Mouse (Mus musculus): ENCODE data around the gene Gm49380. TPM values are rescaled to one million over a fixed set of nuclear protein-coding genes. Genes with fewer than 3 reads are reported as not detected.

Gm49380 gene
- total and polyA plus RNA-seq, 3 experiments = 0.24 TPM; not detected in 2

- H3K79me2 ChIP-seq (ENCODE audit: control insufficient read depth, insufficient read depth, low read length, poor library complexity) = no peaks in the 10 kb centered on the region; the same call in 1 of the 2 replicates
- peaks cover 0 to 10% of the 10 kb centered on the region in 2 experiments; a peak in 1 of 4 replicates for H3K4me1 ChIP-seq (ENCODE audit: control insufficient read depth in 1 of 2, insufficient read depth in 2 of 2, low read length in 2 of 2)
- no peak for DNase-seq (ENCODE audit: low read depth, low spot score)
- no peaks in the 10 kb centered on the region for H3K27me3 ChIP-seq (ENCODE audit: control insufficient read depth in 1 of 2, insufficient read depth in 2 of 2, low read length in 2 of 2)
- no peaks in the 10 kb centered on the region for H3K9me3 ChIP-seq (replicated peaks; ENCODE audit: insufficient read depth, low read length)
- H3K36me3 ChIP-seq (ENCODE audit: control insufficient read depth in 1 of 2, insufficient read depth in 2 of 2, low read length in 2 of 2) = peaks cover 0 to 3% of the 10 kb centered on the region in 2 experiments; a peak in 1 of 4 replicates
- no peak overlapping the region for H3K4me3 ChIP-seq (ENCODE audit: control insufficient read depth in 1 of 2, insufficient read depth in 1 of 2, low read depth in 2 of 2, low read length in 2 of 2)
- no peak overlapping the region for H3K9ac ChIP-seq (ENCODE audit: control insufficient read depth, low read depth, low read length, poor library complexity, severe bottlenecking)
- no peak for TF ChIP-seq ZC3H11A (IDR thresholded peaks at IDR 0.05; ENCODE audit: low read depth, low read length)
- TF ChIP-seq GATA1 (IDR thresholded peaks at IDR 0.05; ENCODE audit: low read depth, low read length) = no peak
- TF ChIP-seq SIN3A (IDR thresholded peaks at IDR 0.05; ENCODE audit: low read length) = no peak
- TF ChIP-seq ELF1 (IDR thresholded peaks at IDR 0.05; ENCODE audit: low read depth, low read length) = no peak
- no peak for TF ChIP-seq SMC3 (IDR thresholded peaks at IDR 0.05; ENCODE audit: low read depth, low read length)
- no peak for TF ChIP-seq MAFK (IDR thresholded peaks at IDR 0.05; ENCODE audit: borderline replicate concordance, low read depth, low read length)
- no peak for TF ChIP-seq TCF12 (IDR thresholded peaks at IDR 0.05; ENCODE audit: low read depth, low read length)
- TF ChIP-seq USF2 (IDR thresholded peaks at IDR 0.05; ENCODE audit: borderline replicate concordance in 1 of 2, insufficient read depth in 1 of 2, low read depth in 1 of 2, low read length in 2 of 2) = no peak
- no peak for TF ChIP-seq ZMIZ1 (IDR thresholded peaks at IDR 0.05; ENCODE audit: low read depth, low read length)
- no peak for TF ChIP-seq ZNF384 (IDR thresholded peaks at IDR 0.05; ENCODE audit: low read depth, low read length)
- TF ChIP-seq TBP (IDR thresholded peaks at IDR 0.05; ENCODE audit: low read depth, low read length) = no peak
- no peak for TF ChIP-seq CHD1 (IDR thresholded peaks at IDR 0.05; ENCODE audit: low read depth, low read length)
- no peak for TF ChIP-seq MYC (IDR thresholded peaks at IDR 0.05; ENCODE audit: low read depth, low read length)
- no peak overlapping the region for H3K27ac ChIP-seq (ENCODE audit: control insufficient read depth, low read depth, low read length)
Measured at GRCm38 (mm10) chr9:44070844-44071231, 42.5 kb downstream of the Gm49380 start.

GRCm38 (mm10) chr9:44070113-44070843 is 43.0 kb downstream of the Gm49380 start:
- no peak for TF ChIP-seq ZKSCAN1 (IDR thresholded peaks at IDR 0.05; ENCODE audit: low read depth, low read length)
- TF ChIP-seq RCOR1 (IDR thresholded peaks at IDR 0.05; ENCODE audit: low read depth, low read length) = no peak
- no peak for TF ChIP-seq KAT2A (conservative IDR thresholded peaks at IDR 0.05; ENCODE audit: low read depth, low read length)
- no peak for TF ChIP-seq CHD1 (IDR thresholded peaks at IDR 0.05; ENCODE audit: low read depth, low read length)
- no peak for TF ChIP-seq E2F4 (IDR thresholded peaks at IDR 0.05; ENCODE audit: borderline replicate concordance, low read depth, low read length)
- no peak for TF ChIP-seq SIN3A (IDR thresholded peaks at IDR 0.05; ENCODE audit: low read length)
- TF ChIP-seq BHLHE40 (IDR thresholded peaks at IDR 0.05; ENCODE audit: borderline replicate concordance, low read depth, low read length) = no peak
- no peak for TF ChIP-seq CHD2 (IDR thresholded peaks at IDR 0.05; ENCODE audit: low read length)
- TF ChIP-seq TAL1 (IDR thresholded peaks at IDR 0.05; ENCODE audit: low read length) = no peak
- TF ChIP-seq ZC3H11A (IDR thresholded peaks at IDR 0.05; ENCODE audit: low read depth, low read length) = no peak
- TF ChIP-seq GATA1 (IDR thresholded peaks at IDR 0.05; ENCODE audit: low read depth, low read length) = no peak
- TF ChIP-seq MAX (IDR thresholded peaks at IDR 0.05; ENCODE audit: low read length) = no peak
- no peak for TF ChIP-seq EP300 (IDR thresholded peaks at IDR 0.05; ENCODE audit: low read depth in 1 of 2, low read length in 2 of 2)
- no peak for TF ChIP-seq MEF2A (IDR thresholded peaks at IDR 0.05; ENCODE audit: extremely low read depth, insufficient replicate concordance, low read depth, low read length, poor library complexity, severe bottlenecking)
- no peak for TF ChIP-seq JUND (IDR thresholded peaks at IDR 0.05; ENCODE audit: low read depth, low read length)
- no peak for TF ChIP-seq UBTF (IDR thresholded peaks at IDR 0.05; ENCODE audit: borderline replicate concordance, insufficient read depth, low read depth, low read length)
- TF ChIP-seq SMC3 (IDR thresholded peaks at IDR 0.05; ENCODE audit: low read depth, low read length) = no peak
- no peak for TF ChIP-seq CTCF (IDR thresholded peaks at IDR 0.05 in 2 of 3, conservative IDR thresholded peaks at IDR 0.05 in 1 of 3; ENCODE audit: control insufficient read depth in 1 of 3, insufficient read depth in 1 of 3, low read depth in 2 of 3, low read length in 3 of 3, poor library complexity in 1 of 3, severe bottlenecking in 1 of 3)
- Histone ChIP-seq H3K9ac (ENCODE audit: control insufficient read depth, low read depth, low read length, poor library complexity, severe bottlenecking) (no peak overlapping the region), H3K4me3 (ENCODE audit: control insufficient read depth in 1 of 2, insufficient read depth in 1 of 2, low read depth in 2 of 2, low read length in 2 of 2) (no peak overlapping the region), H3K36me3 (ENCODE audit: control insufficient read depth in 1 of 2, insufficient read depth in 2 of 2, low read length in 2 of 2) (peaks cover 0 to 3% of the 10 kb centered on the region in 2 experiments; a peak in 1 of 4 replicates), H3K27ac (ENCODE audit: control insufficient read depth, low read depth, low read length) (no peak overlapping the region), H3K79me2 (ENCODE audit: control insufficient read depth, insufficient read depth, low read length, poor library complexity) (no peaks in the 10 kb centered on the region; the same call in 1 of the 2 replicates), H3K4me1 (ENCODE audit: control insufficient read depth in 1 of 2, insufficient read depth in 2 of 2, low read length in 2 of 2) (peaks cover 0 to 10% of the 10 kb centered on the region in 2 experiments; a peak in 1 of 4 replicates), H3K9me3 (replicated peaks; ENCODE audit: insufficient read depth, low read length) (no peaks in the 10 kb centered on the region), H3K27me3 (ENCODE audit: control insufficient read depth in 1 of 2, insufficient read depth in 2 of 2, low read length in 2 of 2) (no peaks in the 10 kb centered on the region)
- DNase-seq (ENCODE audit: low read depth, low spot score) = no peak
